ENCODE assay signal across 26 mouse cellular contexts in the genomic region with DNA sequence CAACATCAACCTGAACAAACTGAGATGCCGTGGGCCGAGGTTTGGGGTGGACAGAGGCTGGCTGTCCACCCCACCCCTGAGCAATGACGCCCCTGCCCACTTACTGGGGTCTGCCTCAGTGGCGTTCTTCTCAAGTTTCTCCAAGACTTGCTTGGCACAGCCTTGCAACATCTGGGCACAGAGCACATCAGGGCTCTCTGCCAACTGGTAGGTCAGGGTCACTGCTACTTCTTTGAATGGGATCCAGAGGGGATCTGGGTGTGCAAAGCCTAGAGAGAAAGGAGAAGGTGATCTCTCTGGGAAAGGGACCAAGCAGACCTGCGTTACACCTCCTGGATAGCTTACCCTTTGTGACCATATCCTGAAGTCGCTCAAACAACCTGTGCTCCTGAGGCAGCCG. TPM values are rescaled to one million over a fixed set of nuclear protein-coding genes. Genes with fewer than 3 reads are reported as not detected.
A peak's percentile ranks its signal among the peaks of the same experiment; 100 is the strongest.
DNase-seq lines count a peak whose midpoint lies in the region; ATAC-seq and TF ChIP-seq lines count a peak whose summit lies in the region.
"Had no signal": no experiment of that assay in that cellular context is flagged by ENCODE, and none has a peak within 500 bp of the region (broad histone marks: within the 10 kb centered on the region; RNA-seq: fewer than 3 reads in every experiment).

No protein-coding gene starts in this region.

- no peak for TF ChIP-seq POLR2A in ES-Bruce4 (IDR thresholded peaks at IDR 0.05; ENCODE audit: insufficient read depth, low read length)

- no peak overlapping the region for H3K4me3 ChIP-seq in liver, embryonic 15.5 days (replicated peaks)
- H3K4me3 ChIP-seq in liver, embryonic 11.5 days (ENCODE audit: low read depth, low read length), result no peak overlapping the region
- H3K4me3 ChIP-seq in ES-Bruce4 (ENCODE audit: low read depth, low read length), result no peak overlapping the region
- no peak overlapping the region for H3K4me3 ChIP-seq in hindbrain, embryonic 16.5 days (ENCODE audit: low read length)
- H3K4me3 ChIP-seq: embryonic facial prominence, embryonic 15.5 days; erythroblast, embryonic 14.5 days; forebrain, embryonic 10.5 days; forebrain, embryonic 15.5 days; heart, embryonic 15.5 days; hindbrain, embryonic 10.5 days had no signal

- H3K27ac ChIP-seq in liver, embryonic 15.5 days (replicated peaks), result peak overlapping the region; percentile 42
- no peak overlapping the region for H3K27ac ChIP-seq in liver, embryonic 11.5 days (ENCODE audit: low read depth, low read length)
- H3K27ac ChIP-seq in ES-Bruce4 (ENCODE audit: insufficient read depth, low read length), result peak overlapping the region; percentile 43
- no peak overlapping the region for H3K27ac ChIP-seq in hindbrain, embryonic 16.5 days (ENCODE audit: low read depth, low read length)
- H3K27ac ChIP-seq: embryonic facial prominence, embryonic 15.5 days; forebrain, embryonic 10.5 days; forebrain, embryonic 15.5 days; heart, embryonic 15.5 days; hindbrain, embryonic 10.5 days; hindbrain, embryonic 14.5 days had no signal

- no peak for TF ChIP-seq CTCF in ES-Bruce4 (IDR thresholded peaks at IDR 0.05; ENCODE audit: low read depth, low read length)

- no peaks in the 10 kb centered on the region for H3K9me3 ChIP-seq in liver, embryonic 15.5 days (replicated peaks)
- H3K9me3 ChIP-seq in liver, embryonic 11.5 days (ENCODE audit: control insufficient read depth, low read length), result no peaks in the 10 kb centered on the region
- no peaks in the 10 kb centered on the region for H3K9me3 ChIP-seq in ES-Bruce4 (replicated peaks; ENCODE audit: control insufficient read depth, insufficient read depth, low read length, poor library complexity, severe bottlenecking)
- no peaks in the 10 kb centered on the region for H3K9me3 ChIP-seq in hindbrain, embryonic 16.5 days (ENCODE audit: control insufficient read depth, low read length)
- H3K9me3 ChIP-seq: embryonic facial prominence, embryonic 15.5 days; forebrain, embryonic 10.5 days; forebrain, embryonic 15.5 days; G1E; heart, embryonic 15.5 days; hindbrain, embryonic 10.5 days had no signal

- H3K4me2 ChIP-seq in liver, embryonic 15.5 days, result 0 out of 2 replicates have a peak overlapping the region, but pooled peaks have one; percentile 1
- no peak overlapping the region for H3K4me2 ChIP-seq in liver, embryonic 11.5 days
- H3K4me2 ChIP-seq in hindbrain, embryonic 16.5 days (ENCODE audit: low read length), result no peak overlapping the region
- H3K4me2 ChIP-seq: embryonic facial prominence, embryonic 15.5 days; forebrain, embryonic 15.5 days; heart, embryonic 11.5 days; heart, embryonic 15.5 days; hindbrain, embryonic 14.5 days had no signal

- H3K9ac ChIP-seq in liver, embryonic 15.5 days, result no peak overlapping the region
- no peak overlapping the region for H3K9ac ChIP-seq in liver, embryonic 11.5 days (ENCODE audit: low read depth, low read length)
- no peak overlapping the region for H3K9ac ChIP-seq in ES-Bruce4 (ENCODE audit: low read depth, poor library complexity, severe bottlenecking)
- no peak overlapping the region for H3K9ac ChIP-seq in hindbrain, embryonic 16.5 days (ENCODE audit: low read depth, low read length)
- H3K9ac ChIP-seq: embryonic facial prominence, embryonic 15.5 days; forebrain, embryonic 15.5 days; heart, embryonic 15.5 days; hindbrain, embryonic 14.5 days had no signal

- ATAC-seq in liver, embryonic 15.5 days (ENCODE audit: insufficient read depth), result no peak
- ATAC-seq in liver, embryonic 11.5 days (replicated peaks; ENCODE audit: low FRiP score), result no peak
- no peak for ATAC-seq in hindbrain, embryonic 16.5 days
- ATAC-seq: forebrain, embryonic 15.5 days; intestine, embryonic 16.5 days had no signal

- H3K4me1 ChIP-seq in liver, embryonic 15.5 days (replicated peaks), result peaks cover 22% of the 10 kb centered on the region
- H3K4me1 ChIP-seq in liver, embryonic 11.5 days (replicated peaks; ENCODE audit: control insufficient read depth, insufficient read depth, low read length), result no peaks in the 10 kb centered on the region
- H3K4me1 ChIP-seq in ES-Bruce4 (ENCODE audit: control insufficient read depth, insufficient read depth, low read length), result peaks cover 10% of the 10 kb centered on the region
- H3K4me1 ChIP-seq in hindbrain, embryonic 16.5 days (ENCODE audit: control insufficient read depth, insufficient read depth, low read depth, low read length), result no peaks in the 10 kb centered on the region
- H3K4me1 ChIP-seq: embryonic facial prominence, embryonic 15.5 days; forebrain, embryonic 15.5 days; hindbrain, embryonic 10.5 days had no signal

- no peak for DNase-seq in liver, embryonic 11.5 days (ENCODE audit: low spot score)
- DNase-seq in adrenal gland, adult 2 months, result peak; percentile 85
- DNase-seq in adrenal gland, postnatal 25 days, result peak; percentile 68
- DNase-seq in thymus, postnatal 36 days, result no peak
- DNase-seq in urinary bladder, adult 18-20 months (ENCODE audit: low spot score in 2 of 2), result no peak
- DNase-seq: cerebellum, adult 11 months; cerebellum, adult 8-10 months; cerebellum, postnatal 14 days; embryo, embryonic 11 days; gastrocnemius, postnatal 10 days; heart, adult 18-20 months; heart, postnatal 14 days had no signal

- TF ChIP-seq EP300 in ES-Bruce4 (IDR thresholded peaks at IDR 0.05; ENCODE audit: insufficient read depth, low read depth, low read length), result no peak

- 91% methylated on average over 7 of the region's 7 CpGs for WGBS in liver, embryonic 15.5 days (ENCODE audit: insufficient replicate concordance)
- 94% methylated on average over 7 of the region's 7 CpGs for WGBS in liver, embryonic 11.5 days
- 96% methylated on average over 7 of the region's 7 CpGs for WGBS in hindbrain, embryonic 16.5 days

- no peaks in the 10 kb centered on the region for H3K27me3 ChIP-seq in liver, embryonic 15.5 days
- no peaks in the 10 kb centered on the region for H3K27me3 ChIP-seq in liver, embryonic 11.5 days (replicated peaks; ENCODE audit: control insufficient read depth, insufficient read depth, low read length)
- no peaks in the 10 kb centered on the region for H3K27me3 ChIP-seq in ES-Bruce4 (ENCODE audit: control insufficient read depth, insufficient read depth, low read length, poor library complexity, severe bottlenecking)
- H3K27me3 ChIP-seq in hindbrain, embryonic 16.5 days (replicated peaks; ENCODE audit: control insufficient read depth, insufficient read depth, low read length), result no peaks in the 10 kb centered on the region
- H3K27me3 ChIP-seq: CH12.LX; embryonic facial prominence, embryonic 15.5 days; forebrain, embryonic 15.5 days; heart, embryonic 15.5 days had no signal

- peaks cover 100% of the 10 kb centered on the region for H3K36me3 ChIP-seq in liver, embryonic 15.5 days (replicated peaks)
- H3K36me3 ChIP-seq in liver, embryonic 11.5 days (ENCODE audit: control insufficient read depth, insufficient read depth, low read length), result peaks cover 94% of the 10 kb centered on the region
- peaks cover 83% of the 10 kb centered on the region for H3K36me3 ChIP-seq in ES-Bruce4 (ENCODE audit: control insufficient read depth, insufficient read depth, low read length, poor library complexity, severe bottlenecking)
- peaks cover 63% of the 10 kb centered on the region for H3K36me3 ChIP-seq in hindbrain, embryonic 16.5 days (ENCODE audit: control insufficient read depth, insufficient read depth, low read length)

RNA-seq across cellular contexts. Expression of a gene that starts 7.0 kb away (rescaled TPM):
- polyA plus RNA-seq in liver, embryonic 15.5 days (2015; fragmentation: Nextera tagmentation; extraction: Ambion mirVana), result 1,016 and 1,025 TPM in 2 replicates
- polyA plus RNA-seq in liver, embryonic 11.5 days (2014; fragmentation: Nextera tagmentation; extraction: Ambion mirVana), result 2,450 and 2,526 TPM in 2 replicates
- 933 and 990 TPM in 2 replicates for polyA plus RNA-seq in ES-Bruce4 (2011; ENCODE audit: insufficient read depth, insufficient read length, low read depth, missing spikeins)
- 1,000 to 10,000 TPM; 2,613 to 2,674 TPM for total RNA-seq in adrenal gland, adult 2 months (2021)
- 2,736 and 3,470 TPM in 2 replicates for polyA plus RNA-seq in adrenal gland, adult 2 months (2012; rRNA removed)
- total RNA-seq in adrenal gland, postnatal 25 days (2021), result 1,475 and 1,510 TPM in 2 replicates
- polyA plus RNA-seq in hindbrain, embryonic 16.5 days (2015; fragmentation: Nextera tagmentation; extraction: Ambion mirVana), result 1,587 and 1,624 TPM in 2 replicates

RNA-seq across cellular contexts. Expression of a gene that starts 18.2 kb away (rescaled TPM):
- polyA plus RNA-seq in liver, embryonic 15.5 days (2015; fragmentation: Nextera tagmentation; extraction: Ambion mirVana), result 93.2 and 109 TPM in 2 replicates
- polyA plus RNA-seq in liver, embryonic 11.5 days (2014; fragmentation: Nextera tagmentation; extraction: Ambion mirVana), result 150 and 158 TPM in 2 replicates
- polyA plus RNA-seq in ES-Bruce4 (2011; ENCODE audit: insufficient read depth, insufficient read length, low read depth, missing spikeins), result 383 and 401 TPM in 2 replicates
- 10 to 100 TPM; 20.4 to 25.5 TPM for total RNA-seq in adrenal gland, adult 2 months (2021)
- polyA plus RNA-seq in adrenal gland, adult 2 months (2012; rRNA removed), result 25.2 and 28.7 TPM in 2 replicates
- 35.6 and 48.3 TPM in 2 replicates for total RNA-seq in adrenal gland, postnatal 25 days (2021)
- polyA plus RNA-seq in hindbrain, embryonic 16.5 days (2015; fragmentation: Nextera tagmentation; extraction: Ambion mirVana), result 37.7 and 50.2 TPM in 2 replicates

RNA-seq across cellular contexts. Expression of a gene that starts 18.3 kb away (rescaled TPM):
- 145 and 160 TPM in 2 replicates for polyA plus RNA-seq in liver, embryonic 15.5 days (2015; fragmentation: Nextera tagmentation; extraction: Ambion mirVana)
- polyA plus RNA-seq in liver, embryonic 11.5 days (2014; fragmentation: Nextera tagmentation; extraction: Ambion mirVana), result 287 and 311 TPM in 2 replicates
- polyA plus RNA-seq in ES-Bruce4 (2011; ENCODE audit: insufficient read depth, insufficient read length, low read depth, missing spikeins), result 113 TPM in 2 replicates
- 100 to 1,000 TPM; 162 to 208 TPM for total RNA-seq in adrenal gland, adult 2 months (2021)
- polyA plus RNA-seq in adrenal gland, adult 2 months (2012; rRNA removed), result 44.2 and 45.1 TPM in 2 replicates
- total RNA-seq in adrenal gland, postnatal 25 days (2021), result 158 and 198 TPM in 2 replicates
- 140 and 154 TPM in 2 replicates for polyA plus RNA-seq in hindbrain, embryonic 16.5 days (2015; fragmentation: Nextera tagmentation; extraction: Ambion mirVana)

RNA-seq across cellular contexts. Expression of a gene that starts 28.2 kb away (rescaled TPM):
- polyA plus RNA-seq in liver, embryonic 15.5 days (2015; fragmentation: Nextera tagmentation; extraction: Ambion mirVana), result 4.3 and 5.2 TPM in 2 replicates
- polyA plus RNA-seq in liver, embryonic 11.5 days (2014; fragmentation: Nextera tagmentation; extraction: Ambion mirVana), result 7.7 and 9.9 TPM in 2 replicates
- 8.3 and 9.9 TPM in 2 replicates for polyA plus RNA-seq in ES-Bruce4 (2011; ENCODE audit: insufficient read depth, insufficient read length, low read depth, missing spikeins)
- 10 to 100 TPM; 13.8 to 21.4 TPM for total RNA-seq in adrenal gland, adult 2 months (2021)
- polyA plus RNA-seq in adrenal gland, adult 2 months (2012; rRNA removed), result 73.1 and 80.0 TPM in 2 replicates
- 27.8 and 43.8 TPM in 2 replicates for total RNA-seq in adrenal gland, postnatal 25 days (2021)
- polyA plus RNA-seq in hindbrain, embryonic 16.5 days (2015; fragmentation: Nextera tagmentation; extraction: Ambion mirVana), result 20.3 and 21.9 TPM in 2 replicates

RNA-seq across cellular contexts. Expression of a gene that starts 41.5 kb away (rescaled TPM):
- polyA plus RNA-seq in liver, embryonic 15.5 days (2015; fragmentation: Nextera tagmentation; extraction: Ambion mirVana), result 32.1 and 33.5 TPM in 2 replicates
- 114 and 125 TPM in 2 replicates for polyA plus RNA-seq in liver, embryonic 11.5 days (2014; fragmentation: Nextera tagmentation; extraction: Ambion mirVana)
- 75.1 and 78.4 TPM in 2 replicates for polyA plus RNA-seq in ES-Bruce4 (2011; ENCODE audit: insufficient read depth, insufficient read length, low read depth, missing spikeins)
- total RNA-seq in adrenal gland, adult 2 months (2021), result 10 to 100 TPM; 40.9 to 51.7 TPM
- polyA plus RNA-seq in adrenal gland, adult 2 months (2012; rRNA removed), result 8.0 and 12.0 TPM in 2 replicates
- 36.2 and 44.0 TPM in 2 replicates for total RNA-seq in adrenal gland, postnatal 25 days (2021)
- polyA plus RNA-seq in hindbrain, embryonic 16.5 days (2015; fragmentation: Nextera tagmentation; extraction: Ambion mirVana), result 48.6 and 50.7 TPM in 2 replicates

Comparison
In these comparisons a context has a peak if more than half of its experiments do, and no peak if none do; other contexts are left out.
1. H3K27ac ChIP-seq: peak in liver, embryonic 15.5 days (single experiment) and ES-Bruce4 (single experiment); none in liver, embryonic 11.5 days (single experiment) and hindbrain, embryonic 16.5 days (single experiment).
2. DNase-seq: peak in adrenal gland, adult 2 months (single experiment) and adrenal gland, postnatal 25 days (single experiment); none in liver, embryonic 11.5 days (single experiment), thymus, postnatal 36 days (0 of 2) and urinary bladder, adult 18-20 months (0 of 2).